Mouse (Mus musculus) forebrain, embryonic 13.5 days (tissue): Measurements from ENCODE around the gene Hectd4. TPM values are rescaled to one million over a fixed set of nuclear protein-coding genes. Genes with fewer than 3 reads are reported as not detected.
"Not testable (repeated sequence)": the region's sequence is repeated elsewhere in the genome, so short reads cannot be mapped to it uniquely, and the experiment has no call there.

Experiments
- ATAC-seq: fragments of 200-750 bp; cut with Nextera tagmentation; 2 replicates; pipeline ENCODE4 v1.8.0; 2017
- H3K27ac ChIP-seq: fragments of 300-500 bp; sonication (generic); 2 replicates; pipeline ENCODE4 v1.5.1; 2015; ENCODE audit warnings: inconsistent platforms, mild to moderate bottlenecking, moderate library complexity
- H3K27me3 ChIP-seq: fragments of 300-500 bp; sonication (generic); 2 replicates; pipeline ENCODE4 v1.6.1; 2015; ENCODE audit warnings: mild to moderate bottlenecking, inconsistent platforms
- H3K36me3 ChIP-seq: fragments of 300-500 bp; sonication (generic); 2 replicates; pipeline ENCODE4 v1.6.1; 2015; ENCODE audit warnings: mild to moderate bottlenecking, inconsistent platforms; ENCODE audit not compliant: poor library complexity, severe bottlenecking
- H3K4me1 ChIP-seq: fragments of 300-500 bp; sonication (generic); 2 replicates; pipeline ENCODE4 v1.6.1; 2015; ENCODE audit warnings: inconsistent platforms
- H3K4me2 ChIP-seq: fragments of 300-500 bp; sonication (generic); 2 replicates; pipeline ENCODE4 v1.6.1; 2015; ENCODE audit warnings: inconsistent platforms, mild to moderate bottlenecking, moderate library complexity
- H3K4me3 ChIP-seq: fragments of 300-500 bp; sonication (generic); 2 replicates; pipeline ENCODE4 v1.5.1; 2015; ENCODE audit warnings: mild to moderate bottlenecking, inconsistent platforms
- H3K9ac ChIP-seq: fragments of 300-500 bp; sonication (generic); 2 replicates; pipeline ENCODE4 v1.6.1; 2015; ENCODE audit warnings: mild to moderate bottlenecking, inconsistent platforms
- H3K9me3 ChIP-seq: fragments of 300-500 bp; sonication (generic); replicated peaks from 2 replicates; pipeline ENCODE4 v1.6.1; 2016; ENCODE audit warnings: inconsistent platforms
- WGBS: fragments of 180-500 bp; shearing (Covaris S2); methylation state at CpG from one replicate; pipeline ENCODE4 v1.1.7; 2015; 5-methylcytosine and 5-hydroxymethylcytosine counted together
- polyA plus RNA-seq: library from polyadenylated mRNA; unstranded; fragments of >200 nt; fragmentation: Nextera tagmentation; extraction: Ambion mirVana; gene quantifications from 2 replicates; pipeline ENCODE4 v1.2.1, GENCODE M21; 2015

Hectd4 gene
- polyA plus RNA-seq, 1 experiment from 2014 or later = 12.6 TPM

DNA sequence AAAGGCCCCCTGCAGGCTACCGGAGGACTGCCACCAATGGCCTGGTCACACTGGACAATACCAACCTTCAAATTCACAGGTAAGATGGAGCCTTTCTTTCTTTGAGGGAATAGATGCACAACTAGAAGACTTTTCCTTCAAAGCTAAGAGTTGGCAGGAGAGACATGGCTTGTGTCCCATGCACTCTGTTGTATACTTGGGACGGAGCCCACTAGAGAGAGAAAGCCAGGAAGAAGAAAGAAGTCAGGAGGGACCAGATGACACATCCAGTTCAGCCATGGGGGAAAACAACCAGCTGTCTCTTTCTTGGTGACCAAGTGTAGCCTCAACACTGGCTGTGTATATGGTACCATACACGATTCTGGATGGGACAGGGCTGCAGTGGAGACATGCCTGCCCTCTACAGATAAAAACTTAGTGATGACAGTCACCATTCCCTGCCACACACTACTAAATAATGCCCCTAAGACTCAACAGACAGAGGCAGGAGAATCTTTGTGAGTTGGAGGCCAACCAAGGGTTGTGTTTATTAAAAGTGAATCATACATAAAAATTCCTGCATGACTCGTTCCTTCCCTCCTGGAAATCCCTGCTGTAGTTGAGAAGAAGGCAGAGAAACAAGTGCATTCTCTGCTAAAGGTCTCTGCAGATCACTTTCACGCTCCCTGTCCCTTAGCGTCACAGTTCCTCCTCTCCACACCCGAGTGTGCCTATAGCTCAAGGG, 119.7 kb downstream of the Hectd4 start:
- H3K27ac ChIP-seq = no peak overlapping the region
- H3K9ac ChIP-seq = no peak overlapping the region
- H3K4me3 ChIP-seq = no peak overlapping the region
- peaks cover 97% of the 10 kb centered on the region for H3K36me3 ChIP-seq
- H3K4me2 ChIP-seq = no peak overlapping the region
- no peaks in the 10 kb centered on the region for H3K9me3 ChIP-seq
- no peak for ATAC-seq
- H3K4me1 ChIP-seq = no peaks in the 10 kb centered on the region
- WGBS = 91% methylated on average over 7 of the region's 7 CpGs
- no peaks in the 10 kb centered on the region for H3K27me3 ChIP-seq

DNA sequence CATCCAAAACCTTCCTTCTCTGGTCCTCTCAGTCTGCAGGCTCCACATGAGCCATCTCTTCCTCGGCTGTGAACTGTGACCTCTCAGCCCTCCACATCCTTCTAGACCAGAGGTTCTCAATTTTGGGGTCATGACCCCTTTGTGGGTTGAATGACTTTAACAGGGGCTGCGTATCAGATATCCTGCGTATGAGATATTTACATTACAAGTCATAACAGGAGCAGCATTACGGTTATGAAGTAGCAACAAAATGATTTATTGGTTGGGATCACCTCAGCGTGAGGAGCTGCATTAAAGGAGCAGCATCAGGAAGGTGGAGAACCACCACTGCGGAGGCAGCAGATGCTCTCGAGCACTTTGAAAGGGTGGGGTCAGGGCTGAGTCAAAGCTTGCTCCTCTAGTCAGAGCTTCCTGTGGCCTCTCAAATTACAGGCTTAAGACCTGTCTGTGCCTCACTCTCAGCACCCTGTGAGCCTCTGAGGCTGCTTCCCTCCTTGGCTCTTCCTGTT, 121.0 kb downstream of the Hectd4 start:
- peaks cover 97% of the 10 kb centered on the region for H3K36me3 ChIP-seq
- ATAC-seq = no peak
- H3K9me3 ChIP-seq = no peaks in the 10 kb centered on the region
- H3K27ac ChIP-seq = no peak overlapping the region
- WGBS = 75% methylated on average over 7 of the region's 7 CpGs
- no peaks in the 10 kb centered on the region for H3K4me1 ChIP-seq
- no peak overlapping the region for H3K9ac ChIP-seq
- H3K4me3 ChIP-seq = no peak overlapping the region
- no peak overlapping the region for H3K4me2 ChIP-seq
- H3K27me3 ChIP-seq = no peaks in the 10 kb centered on the region

DNA sequence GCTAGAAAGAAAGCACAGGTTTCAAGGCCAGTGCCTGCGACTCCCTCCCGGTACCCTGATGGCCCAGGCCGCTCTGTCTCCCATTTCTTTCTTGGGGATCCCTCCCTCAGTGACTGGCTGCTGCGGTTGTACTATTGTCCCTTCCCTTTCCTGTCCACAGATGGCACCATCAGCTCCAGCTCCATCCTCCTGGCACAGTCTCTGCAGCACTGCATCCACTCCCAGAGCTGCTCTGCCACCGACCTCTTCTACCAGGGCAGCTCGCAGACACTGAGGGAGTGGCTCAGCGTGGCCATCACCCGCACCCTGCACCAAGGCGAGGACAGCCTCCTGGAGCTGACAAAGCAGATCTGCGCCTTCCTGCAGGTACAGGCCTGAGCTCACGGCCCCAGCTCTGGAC, 122.5 kb downstream of the Hectd4 start:
- no peaks in the 10 kb centered on the region for H3K4me1 ChIP-seq
- H3K4me3 ChIP-seq = no peak overlapping the region
- H3K27ac ChIP-seq = no peak overlapping the region
- no peaks in the 10 kb centered on the region for H3K9me3 ChIP-seq
- H3K4me2 ChIP-seq = no peak overlapping the region
- H3K27me3 ChIP-seq = no peaks in the 10 kb centered on the region
- 91% methylated on average over 11 of the region's 11 CpGs for WGBS
- H3K36me3 ChIP-seq = peaks cover 93% of the 10 kb centered on the region
- no peak overlapping the region for H3K9ac ChIP-seq
- ATAC-seq = no peak

- H3K36me3 ChIP-seq = peaks cover 94% of the 10 kb centered on the region
- H3K4me2 ChIP-seq = no peak overlapping the region
- no peaks in the 10 kb centered on the region for H3K4me1 ChIP-seq
- H3K9me3 ChIP-seq = no peaks in the 10 kb centered on the region
- no peaks in the 10 kb centered on the region for H3K27me3 ChIP-seq
- no peak overlapping the region for H3K27ac ChIP-seq
- no peak for ATAC-seq
- H3K9ac ChIP-seq = no peak overlapping the region
- 92% methylated on average over 8 of the region's 8 CpGs for WGBS
- no peak overlapping the region for H3K4me3 ChIP-seq
Measured at GRCm38 (mm10) chr5:121343997-121344396, 124.0 kb downstream of the Hectd4 start.

DNA sequence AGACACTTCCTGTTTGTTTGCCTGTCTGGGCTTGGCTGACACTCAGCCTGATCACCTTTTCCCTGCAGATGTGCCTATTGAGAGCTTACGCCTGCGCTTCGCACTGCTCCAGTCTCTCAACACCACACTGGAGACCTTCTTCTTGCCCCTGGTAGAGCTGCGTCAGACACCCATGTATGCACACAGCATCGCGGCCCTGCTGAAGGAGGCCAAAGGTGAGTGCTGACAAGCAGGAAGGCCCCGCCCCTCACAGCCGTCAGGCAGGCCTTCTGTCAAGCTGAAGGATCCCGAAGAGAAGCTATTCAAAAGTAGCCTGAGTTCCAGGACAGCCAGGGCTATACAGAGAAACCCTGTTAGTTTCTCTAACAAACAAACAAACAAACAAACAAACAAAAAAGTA, 139.2 kb downstream of the Hectd4 start:
- Histone ChIP-seq H3K27me3 (no peaks in the 10 kb centered on the region), H3K4me2 (no peak overlapping the region), H3K9ac (no peak overlapping the region), H3K4me3 (no peak overlapping the region), H3K9me3 (no peaks in the 10 kb centered on the region), H3K4me1 (no peaks in the 10 kb centered on the region), H3K36me3 (peaks cover 100% of the 10 kb centered on the region), H3K27ac (no peak overlapping the region)
- WGBS = 82% methylated on average over 9 of the region's 9 CpGs
- no peak for ATAC-seq

DNA sequence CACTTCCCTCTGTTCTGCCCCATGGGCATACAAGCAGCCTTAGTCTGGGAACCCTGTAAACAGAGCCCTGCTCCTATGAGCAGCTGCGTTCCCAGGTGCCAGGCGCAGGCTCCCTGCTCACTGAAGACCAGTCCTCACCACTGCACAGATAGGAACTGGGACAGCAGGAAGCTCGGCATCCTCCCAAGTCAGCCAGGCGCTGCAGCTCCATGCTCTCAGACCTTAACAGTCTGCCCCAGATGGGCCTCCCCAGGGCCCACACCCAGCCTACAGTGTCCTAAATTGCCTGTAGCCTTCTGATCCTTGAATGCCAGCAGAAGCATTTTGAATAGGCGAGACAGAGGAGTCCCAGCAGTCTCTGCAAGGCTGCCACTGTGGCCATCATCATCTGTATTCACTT, 141.7 kb downstream of the Hectd4 start:
- ATAC-seq = no peak
- no peaks in the 10 kb centered on the region for H3K27me3 ChIP-seq
- no peaks in the 10 kb centered on the region for H3K9me3 ChIP-seq
- WGBS = 89% methylated on average over 5 of the region's 5 CpGs
- no peak overlapping the region for H3K4me2 ChIP-seq
- no peaks in the 10 kb centered on the region for H3K4me1 ChIP-seq
- no peak overlapping the region for H3K4me3 ChIP-seq
- no peak overlapping the region for H3K27ac ChIP-seq
- H3K9ac ChIP-seq = no peak overlapping the region
- peaks cover 100% of the 10 kb centered on the region for H3K36me3 ChIP-seq

GRCm38 (mm10) chr5:121363441-121363840, 143.4 kb downstream of the Hectd4 start:
- H3K4me1 ChIP-seq = no peaks in the 10 kb centered on the region
- no peaks in the 10 kb centered on the region for H3K27me3 ChIP-seq
- H3K9me3 ChIP-seq = no peaks in the 10 kb centered on the region
- H3K4me2 ChIP-seq = no peak overlapping the region
- WGBS = 87% methylated on average over 7 of the region's 7 CpGs
- H3K36me3 ChIP-seq = peaks cover 100% of the 10 kb centered on the region
- no peak overlapping the region for H3K27ac ChIP-seq
- no peak for ATAC-seq
- H3K9ac ChIP-seq = no peak overlapping the region
- no peak overlapping the region for H3K4me3 ChIP-seq

DNA sequence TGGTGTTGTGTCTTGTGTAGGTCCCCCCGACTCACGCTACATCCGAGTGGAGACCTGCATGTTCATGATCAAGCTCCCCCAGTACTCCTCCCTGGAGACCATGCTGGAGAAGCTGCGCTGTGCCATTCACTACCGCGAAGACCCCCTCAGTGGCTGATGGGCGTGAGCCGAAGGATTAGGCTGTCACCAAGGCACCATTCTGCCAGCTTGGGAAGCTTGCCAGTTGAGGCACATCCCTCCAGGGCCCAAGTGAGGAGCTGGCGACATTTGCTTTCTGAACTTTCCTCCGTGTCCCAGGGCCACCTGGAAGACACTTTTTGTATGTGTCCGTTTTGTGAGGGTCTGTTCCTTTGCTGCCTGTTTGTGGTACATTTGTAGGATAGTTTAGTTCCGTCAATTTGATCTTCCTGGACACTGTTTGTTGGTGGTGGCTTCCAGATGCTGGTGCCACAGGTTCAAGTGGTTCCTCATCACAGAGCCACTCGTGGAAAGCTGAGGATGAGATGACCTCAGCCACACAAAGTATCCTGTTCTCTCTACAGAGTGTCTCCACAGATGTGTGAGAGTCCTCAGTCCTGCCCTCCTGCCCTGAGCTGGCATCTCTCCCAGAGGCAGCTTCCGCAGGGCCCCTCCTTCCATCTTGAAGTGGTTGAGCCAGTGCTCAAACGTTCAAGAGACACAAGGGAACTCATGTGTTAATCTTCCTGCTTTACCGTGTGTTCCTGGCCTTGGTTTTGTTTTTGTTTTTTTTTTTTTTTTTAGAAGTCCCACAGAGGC, 146.6 kb downstream of the Hectd4 start:
- Histone ChIP-seq H3K27ac (no peak overlapping the region), H3K36me3 (peaks cover 89% of the 10 kb centered on the region), H3K27me3 (no peaks in the 10 kb centered on the region), H3K9ac (no peak overlapping the region), H3K4me2 (no peak overlapping the region), H3K4me1 (no peaks in the 10 kb centered on the region), H3K9me3 (no peaks in the 10 kb centered on the region), H3K4me3 (no peak overlapping the region)
- no peak for ATAC-seq
- 84% methylated on average over 16 of the region's 16 CpGs for WGBS

DNA sequence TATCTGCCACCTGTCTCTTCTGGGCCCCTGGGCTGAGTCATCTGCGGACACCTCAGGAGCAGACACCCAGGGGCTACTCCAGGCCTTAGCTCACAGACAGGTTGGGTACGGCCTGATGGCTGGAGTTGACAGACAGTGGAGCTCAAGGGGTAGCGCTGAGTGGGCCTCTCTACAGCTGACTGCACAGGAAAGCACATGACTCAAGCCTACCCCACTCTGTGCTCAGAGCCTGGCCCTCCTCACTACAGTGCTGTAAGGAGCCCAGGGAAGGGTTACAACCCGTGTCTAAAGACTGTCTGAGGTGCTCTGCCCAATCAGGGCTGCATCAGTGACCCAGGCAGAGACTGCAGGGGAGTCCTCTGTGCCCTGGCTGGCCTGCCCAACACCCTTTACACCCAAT, 147.2 kb downstream of the Hectd4 start:
- Histone ChIP-seq H3K9me3 (no peaks in the 10 kb centered on the region), H3K4me1 (no peaks in the 10 kb centered on the region), H3K36me3 (peaks cover 89% of the 10 kb centered on the region), H3K27ac (no peak overlapping the region), H3K9ac (no peak overlapping the region), H3K27me3 (no peaks in the 10 kb centered on the region), H3K4me3 (no peak overlapping the region), H3K4me2 (no peak overlapping the region)
- WGBS = 94% methylated on average over 4 of the region's 4 CpGs
- ATAC-seq = no peak

GRCm38 (mm10) chr5:121371712-121372111, 151.7 kb downstream of the Hectd4 start:
- no peak overlapping the region for H3K4me3 ChIP-seq
- H3K27me3 ChIP-seq = no peaks in the 10 kb centered on the region
- no peaks in the 10 kb centered on the region for H3K9me3 ChIP-seq
- H3K36me3 ChIP-seq = peaks cover 82% of the 10 kb centered on the region
- no peak for ATAC-seq
- no peak overlapping the region for H3K27ac ChIP-seq
- no peak overlapping the region for H3K9ac ChIP-seq
- 86% methylated on average over 6 of the region's 6 CpGs for WGBS
- H3K4me1 ChIP-seq = no peaks in the 10 kb centered on the region
- H3K4me2 ChIP-seq = no peak overlapping the region

DNA sequence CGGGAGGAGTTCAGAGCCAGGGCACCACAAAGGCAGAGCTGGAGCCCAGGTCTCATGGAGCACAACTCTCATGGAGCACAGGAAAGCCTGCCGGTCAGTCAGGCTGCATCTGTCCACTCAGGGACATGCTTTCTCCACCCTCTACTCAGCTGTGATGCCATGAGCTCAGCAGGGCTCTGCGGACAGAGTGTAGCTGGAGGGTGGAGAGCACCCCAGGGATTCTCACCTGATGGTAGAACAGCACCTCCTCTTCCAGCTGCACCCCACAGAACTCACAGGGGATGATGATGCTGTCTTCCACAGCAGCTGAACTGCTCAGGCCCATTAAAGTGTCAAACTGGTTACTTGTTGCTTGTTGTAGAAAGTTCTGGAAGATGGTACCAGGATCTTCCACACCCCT, 154.8 kb downstream of the Hectd4 start:
- no peak overlapping the region for H3K27ac ChIP-seq
- H3K36me3 ChIP-seq = peaks cover 83% of the 10 kb centered on the region
- H3K9ac ChIP-seq = no peak overlapping the region
- no peak for ATAC-seq
- no peaks in the 10 kb centered on the region for H3K4me1 ChIP-seq
- no peak overlapping the region for H3K4me2 ChIP-seq
- H3K4me3 ChIP-seq = no peak overlapping the region
- H3K27me3 ChIP-seq = no peaks in the 10 kb centered on the region
- 92% methylated on average over 3 of the region's 3 CpGs for WGBS
- no peaks in the 10 kb centered on the region for H3K9me3 ChIP-seq

DNA sequence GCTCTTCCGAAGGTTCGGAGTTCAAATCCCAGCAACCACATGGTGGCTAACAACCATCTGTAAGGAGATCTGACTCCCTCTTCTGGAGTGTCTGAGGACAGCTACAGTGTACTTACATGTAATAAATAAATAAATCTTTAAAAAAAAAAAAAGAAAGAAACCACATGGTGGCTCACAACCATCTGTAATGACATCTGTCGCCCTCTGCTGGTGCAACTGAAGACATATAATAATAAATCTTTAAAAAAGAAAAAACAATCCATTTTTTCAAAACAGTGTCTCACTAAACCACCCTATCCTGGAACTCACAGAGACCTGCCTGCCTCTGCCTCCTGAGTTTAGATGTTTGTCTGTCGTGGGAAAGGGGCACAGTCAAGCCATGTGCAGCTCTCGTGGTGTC, 157.0 kb downstream of the Hectd4 start:
- ATAC-seq, H3K4me1 ChIP-seq, H3K9ac ChIP-seq, H3K27ac ChIP-seq, H3K4me3 ChIP-seq, H3K4me2 ChIP-seq, H3K27me3 ChIP-seq, H3K9me3 ChIP-seq: not testable (repeated sequence)
- peaks cover 90% of the 10 kb centered on the region for H3K36me3 ChIP-seq
- WGBS = 76% methylated on average over 5 of the region's 5 CpGs
